Mouse (Mus musculus) forebrain, embryonic 11.5 days (tissue): ENCODE data around the gene Spata19. TPM values are rescaled to one million over a fixed set of nuclear protein-coding genes. Genes with fewer than 3 reads are reported as not detected.

Experiments
- polyA plus RNA-seq: library from polyadenylated mRNA; unstranded; fragments of >200 nt; fragmentation: Nextera tagmentation; extraction: Ambion mirVana; gene quantifications from 2 replicates; pipeline ENCODE4 v1.2.1, GENCODE M21; 2014

Spata19 gene
- polyA plus RNA-seq, 1 experiment from 2014 or later: not detected

Other genes starting within 250 kb of the Spata19 start
- gene Jam3, start 241.4 kb upstream of the Spata19 start, polyA plus RNA-seq: 168 and 176 TPM in 2 replicates
- gene Igsf9b, start 97.6 kb upstream of the Spata19 start, polyA plus RNA-seq: 8.4 and 8.8 TPM in 2 replicates